Mouse (Mus musculus) ES-Bruce4 (cell line): ENCODE results near the gene Ptprt.

Experiments used
- CTCF ChIP-seq: IDR thresholded peaks from one replicate; pipeline ENCODE4 v1.8.1; 2011; ENCODE audit warnings: low read depth, low read length
- EP300 ChIP-seq: IDR thresholded peaks from 2 replicates; pipeline ENCODE4 v1.6.1; 2011; ENCODE audit warnings: low read depth, low read length; ENCODE audit not compliant: insufficient read depth
- POLR2A ChIP-seq: IDR thresholded peaks from one replicate; pipeline ENCODE4 v1.8.1; 2011; ENCODE audit warnings: low read length; ENCODE audit not compliant: insufficient read depth

GRCm38 (mm10) chr2:162349047-162349446, 311.9 kb downstream of the Ptprt start:
- TF ChIP-seq CTCF: no peak
- TF ChIP-seq POLR2A: no peak
- no peak for TF ChIP-seq EP300
